Mouse (Mus musculus) B cell, adult 67 days (primary cell): Measurements from ENCODE around the gene Scmh1. TPM values are rescaled to one million over a fixed set of nuclear protein-coding genes. Genes with fewer than 3 reads are reported as not detected.

Source experiments
- total RNA-seq, 2 experiments: library from RNA; stranded (reverse); gene quantifications; 4 replicates each; pipeline ENCODE4 v1.2.4; 2023

The Scmh1 gene
- 10 to 100 TPM; 35.1 to 49.9 TPM for total RNA-seq

DNA sequence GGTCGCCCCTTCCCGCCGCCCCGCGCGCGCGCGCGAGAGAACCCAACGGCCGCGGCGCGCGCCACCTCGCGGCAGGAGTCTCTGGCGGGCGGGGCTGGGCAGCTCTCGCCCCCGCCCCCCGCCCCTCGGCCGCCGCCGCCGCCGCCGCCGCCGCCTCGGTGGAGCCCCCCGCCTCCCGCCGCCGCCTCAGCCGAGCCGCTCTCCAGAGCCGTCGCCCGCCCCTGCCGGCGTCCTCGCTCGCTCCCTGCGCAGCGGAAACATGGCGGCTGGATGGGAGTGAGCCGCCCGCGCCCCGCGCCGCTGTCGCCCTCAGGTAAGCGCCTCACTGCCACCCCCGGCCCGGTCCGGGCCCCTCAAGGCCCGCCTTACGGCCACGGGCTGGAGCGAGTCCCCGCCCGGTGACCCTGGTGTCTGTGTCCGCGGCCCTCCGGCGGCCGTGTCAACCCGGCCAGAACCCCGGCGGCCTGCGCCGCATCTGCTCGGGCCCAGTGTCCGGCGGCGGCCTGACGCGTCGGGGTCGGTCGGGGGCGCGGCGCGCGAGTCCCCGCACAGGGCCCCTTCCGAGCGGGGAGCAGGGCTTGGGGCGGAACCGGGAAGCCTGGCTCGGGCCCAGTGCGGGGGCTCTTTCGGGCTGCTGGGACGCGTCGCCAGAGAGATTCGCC, at the start of gene Scmh1:
TSS of gene Scmh1 (plus strand) at position 138 of the 662 bp plus-strand sequence.

GRCm38 (mm10) chr4:120531986-120532385, 126.9 kb downstream of the Scmh1 start, which contains the start of gene Slfnl1:
TSS of gene Slfnl1 (plus strand) at chr4:120532231.

GRCm38 (mm10) chr4:120569486-120570437, 164.7 kb downstream of the Scmh1 start, which contains the start of gene Ctps:
TSS of gene Ctps (minus strand) at chr4:120570276.

Other genes with a start within 250 kb of the Scmh1 start
- not detected for gene Edn2, start 244.1 kb upstream of the Scmh1 start, total RNA-seq
- under 1 TPM in 1 of 2 experiments, not detected in 1; 0.21 TPM for gene Foxo6, start 117.9 kb upstream of the Scmh1 start, total RNA-seq
- gene Slfnl1, start 127.0 kb downstream of the Scmh1 start, total RNA-seq: 1 to 10 TPM in 1 of 2 experiments, under 1 TPM in 1; 0.62 to 1.2 TPM
- 10 to 100 TPM; 18.2 to 18.6 TPM for gene Ctps, start 165.0 kb downstream of the Scmh1 start, total RNA-seq
- not detected for gene Gm8439, start 183.5 kb downstream of the Scmh1 start, total RNA-seq